Mouse (Mus musculus) cortical plate, adult 2 months (tissue): ENCODE data around the gene Pigf.

Experiments
- CTCF ChIP-seq: fragments of 200-500 bp; IDR thresholded peaks from 2 replicates; pipeline ENCODE4 v1.5.1; 2011; ENCODE audit warnings: mild to moderate bottlenecking, control low read depth, low read length; ENCODE audit not compliant: insufficient read depth; ENCODE audit errors: extremely low read depth
- POLR2A ChIP-seq: fragments of 200-500 bp; IDR thresholded peaks from 2 replicates; pipeline ENCODE4 v1.6.1; 2011; ENCODE audit warnings: mild to moderate bottlenecking, low read length, control low read depth; ENCODE audit not compliant: insufficient read depth; ENCODE audit errors: extremely low read depth

- TF ChIP-seq CTCF, result no peak
- TF ChIP-seq POLR2A, result no peak
These were observed 61.7 kb downstream of the Pigf start for GRCm38 (mm10) chr17:86963586-86963902.
